In the genomic region with DNA sequence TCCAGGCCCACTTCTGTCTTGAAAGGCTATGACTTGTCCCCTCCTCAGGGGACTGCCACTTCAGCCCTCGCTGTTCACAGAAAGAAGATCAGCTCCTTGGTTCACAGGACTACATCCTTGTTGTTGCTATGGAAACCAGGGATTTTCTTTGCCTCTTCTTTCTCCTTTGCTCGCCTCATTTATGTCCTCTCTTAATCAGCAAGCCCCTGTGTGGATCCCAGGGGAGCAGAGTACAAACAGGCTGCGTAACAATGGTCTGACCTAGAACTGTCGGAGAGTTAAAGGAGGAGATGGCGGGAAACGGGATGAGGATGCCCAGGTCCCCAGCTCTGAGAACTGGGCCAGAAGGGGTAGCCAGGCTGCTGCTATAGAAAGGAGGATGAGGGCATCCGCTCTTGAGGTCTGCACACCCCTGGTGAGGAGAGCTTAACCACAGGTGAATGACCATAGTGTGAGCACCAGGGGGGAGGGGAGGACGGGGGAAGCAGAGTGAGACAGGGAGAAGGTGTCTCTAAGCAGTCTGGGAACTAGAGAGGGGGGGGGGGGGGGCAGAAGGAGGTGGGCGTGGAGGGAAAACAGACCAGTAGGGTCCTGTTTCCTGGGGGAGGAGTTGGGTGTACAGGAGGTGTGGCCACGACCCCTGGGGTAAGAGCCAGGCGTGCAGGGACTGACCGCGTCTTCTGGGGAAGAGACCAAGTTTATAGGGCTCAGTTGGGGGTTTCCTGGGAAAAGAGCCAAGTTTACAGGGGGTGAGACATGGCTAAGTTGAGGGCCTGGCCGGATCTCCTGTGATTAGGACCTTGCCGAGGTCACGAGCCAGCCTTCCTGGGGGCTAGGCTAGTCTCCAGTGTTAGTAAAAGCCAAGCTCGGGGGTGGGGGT, we compare ENCODE assay signal across 10 mouse cellular contexts. TPM values are rescaled to one million over a fixed set of nuclear protein-coding genes. Genes with fewer than 3 reads are reported as not detected.
A peak's percentile ranks its signal among the peaks of the same experiment; 100 is the strongest.
DNase-seq lines count a peak whose midpoint lies in the region; ATAC-seq and TF ChIP-seq lines count a peak whose summit lies in the region.
"Had no signal": no experiment of that assay in that cellular context is flagged by ENCODE, and none has a peak within 500 bp of the region (broad histone marks: within the 10 kb centered on the region; RNA-seq: fewer than 3 reads in every experiment).

No protein-coding gene starts in this region.

- H3K4me3 ChIP-seq in heart, embryonic 16.5 days (ENCODE audit: low read length), result 0 out of 2 replicates have a peak overlapping the region, but pooled peaks have one; percentile 1
- H3K4me3 ChIP-seq in forebrain, postnatal 0 days (ENCODE audit: low read depth, low read length), result peak overlapping the region; percentile 9; the same call in 1 of the 2 replicates
- peak overlapping the region; percentile 6; the same call in 1 of the 2 replicates for H3K4me3 ChIP-seq in midbrain, embryonic 15.5 days

- no peak for TF ChIP-seq CTCF in forebrain, postnatal 0 days (IDR thresholded peaks at IDR 0.05; ENCODE audit: low read depth)

- no peaks in the 10 kb centered on the region for H3K36me3 ChIP-seq in heart, embryonic 16.5 days (ENCODE audit: control insufficient read depth, insufficient read depth)
- no peaks in the 10 kb centered on the region for H3K36me3 ChIP-seq in forebrain, postnatal 0 days (ENCODE audit: insufficient read depth)
- H3K36me3 ChIP-seq in midbrain, embryonic 15.5 days (replicated peaks), result no peaks in the 10 kb centered on the region
- H3K36me3 ChIP-seq: G1E had no signal

- no peak overlapping the region for H3K9ac ChIP-seq in heart, embryonic 16.5 days (ENCODE audit: low read length)
- peak overlapping the region; percentile 48 for H3K9ac ChIP-seq in forebrain, postnatal 0 days
- H3K9ac ChIP-seq in midbrain, embryonic 15.5 days, result peak overlapping the region; percentile 7; the same call in 1 of the 2 replicates

- no peak for ATAC-seq in heart, embryonic 16.5 days (replicated peaks; ENCODE audit: extremely low read depth, insufficient read depth, low FRiP score)
- ATAC-seq in forebrain, postnatal 0 days, result peak; percentile 54
- peak; percentile 66 for ATAC-seq in midbrain, embryonic 15.5 days (replicated peaks)
- ATAC-seq in erythroid progenitor cell, adult 5-6 weeks (replicated peaks; ENCODE audit: low FRiP score, poor library complexity, severe bottlenecking), result no peak

- no peak for DNase-seq in heart, adult 18-20 months
- peak; percentile 51 for DNase-seq in brain, embryonic 18.5 days (ENCODE audit: low read depth, low spot score)
- DNase-seq in forebrain, postnatal 0 days, result peak; percentile 65
- DNase-seq in urinary bladder, adult 2 months (ENCODE audit: low spot score), result no peak
- DNase-seq in left cerebral cortex, adult 8-10 months (ENCODE audit: low spot score in 2 of 2), result no peak

- peaks cover 6% of the 10 kb centered on the region; the same call in 1 of the 2 replicates for H3K4me1 ChIP-seq in heart, embryonic 16.5 days (ENCODE audit: control insufficient read depth, insufficient read depth, low read length)
- peaks cover 10% of the 10 kb centered on the region for H3K4me1 ChIP-seq in forebrain, postnatal 0 days (ENCODE audit: insufficient read depth)
- H3K4me1 ChIP-seq in midbrain, embryonic 15.5 days, result peaks cover 20% of the 10 kb centered on the region

- no peak overlapping the region for H3K27ac ChIP-seq in heart, embryonic 16.5 days (ENCODE audit: low read length)
- peak overlapping the region; percentile 67 for H3K27ac ChIP-seq in forebrain, postnatal 0 days (ENCODE audit: low read depth, low read length)
- H3K27ac ChIP-seq in midbrain, embryonic 15.5 days, result peak overlapping the region; percentile 81

- 6% methylated on average over 16 of the region's 17 CpGs for whole genome bisulfite sequencing in heart, embryonic 16.5 days
- WGBS in forebrain, postnatal 0 days, result 0% methylated on average over 17 of the region's 17 CpGs
- WGBS in midbrain, embryonic 15.5 days, result 0% methylated on average over 16 of the region's 17 CpGs

- H3K4me2 ChIP-seq in heart, embryonic 16.5 days (ENCODE audit: low read depth, low read length), result peak overlapping the region; percentile 43; the same call in 1 of the 2 replicates
- H3K4me2 ChIP-seq in forebrain, postnatal 0 days (ENCODE audit: low read depth), result peak overlapping the region; percentile 41
- H3K4me2 ChIP-seq in midbrain, embryonic 15.5 days, result peak overlapping the region; percentile 37

- no peaks in the 10 kb centered on the region for H3K27me3 ChIP-seq in heart, embryonic 16.5 days (ENCODE audit: control insufficient read depth, insufficient read depth, low read length)
- H3K27me3 ChIP-seq in forebrain, postnatal 0 days (ENCODE audit: insufficient read depth, low read length), result no peaks in the 10 kb centered on the region
- no peaks in the 10 kb centered on the region for H3K27me3 ChIP-seq in midbrain, embryonic 15.5 days (replicated peaks)

- no peaks in the 10 kb centered on the region for H3K9me3 ChIP-seq in heart, embryonic 16.5 days (replicated peaks; ENCODE audit: control insufficient read depth, low read length)
- no peaks in the 10 kb centered on the region for H3K9me3 ChIP-seq in forebrain, postnatal 0 days (ENCODE audit: low read length)
- H3K9me3 ChIP-seq in midbrain, embryonic 15.5 days, result no peaks in the 10 kb centered on the region

RNA-seq across cellular contexts. Expression of gene Jph3, which starts 31.4 kb away (rescaled TPM):
- polyA plus RNA-seq in heart, embryonic 16.5 days (2015; fragmentation: Nextera tagmentation; extraction: Ambion mirVana), result 0.21 and 0.25 TPM in 2 replicates
- under 1 TPM in 1 of 2 experiments, not detected in 1; 0.12 TPM for total RNA-seq in heart, adult 18-20 months (2021)
- 64.2 and 65.8 TPM in 2 replicates for total RNA-seq in forebrain, postnatal 0 days (2014; rRNA removed)
- 123 and 127 TPM in 2 replicates for polyA plus RNA-seq in forebrain, postnatal 0 days (2015; fragmentation: Nextera tagmentation; extraction: Ambion mirVana)
- polyA plus RNA-seq in midbrain, embryonic 15.5 days (2015; fragmentation: Nextera tagmentation; extraction: Ambion mirVana), result 111 and 114 TPM in 2 replicates
- polyA plus RNA-seq in urinary bladder, adult 2 months (2012; rRNA removed), result 0.03 and 0.08 TPM in 2 replicates
- total RNA-seq in erythroid progenitor cell, adult 5-6 weeks (2015; ENCODE audit: low replicate concordance), result not detected in 2 replicates
- not detected in 2 replicates for total RNA-seq in erythroid progenitor cell, adult 5-6 weeks (2017; ENCODE audit: low replicate concordance)
- total RNA-seq in left cerebral cortex, adult 8-10 months (2022), result 100 to 1,000 TPM; 260 to 302 (median 279) TPM
- total RNA-seq: hematopoietic stem cell, adult 5-6 weeks had no signal
- polyA plus RNA-seq: G1E had no signal

RNA-seq across cellular contexts. Expression of gene Zcchc14, which starts 45.3 kb away (rescaled TPM):
- polyA plus RNA-seq in heart, embryonic 16.5 days (2015; fragmentation: Nextera tagmentation; extraction: Ambion mirVana), result 7.9 and 8.5 TPM in 2 replicates
- total RNA-seq in heart, adult 18-20 months (2021), result 10 to 100 TPM; 23.3 to 26.5 TPM
- 69.0 and 85.8 TPM in 2 replicates for total RNA-seq in forebrain, postnatal 0 days (2014; rRNA removed)
- polyA plus RNA-seq in forebrain, postnatal 0 days (2015; fragmentation: Nextera tagmentation; extraction: Ambion mirVana), result 13.9 and 17.4 TPM in 2 replicates
- polyA plus RNA-seq in midbrain, embryonic 15.5 days (2015; fragmentation: Nextera tagmentation; extraction: Ambion mirVana), result 25.4 and 28.0 TPM in 2 replicates
- 16.9 and 22.7 TPM in 2 replicates for polyA plus RNA-seq in urinary bladder, adult 2 months (2012; rRNA removed)
- not detected in 2 replicates for total RNA-seq in erythroid progenitor cell, adult 5-6 weeks (2015; ENCODE audit: low replicate concordance)
- total RNA-seq in erythroid progenitor cell, adult 5-6 weeks (2017; ENCODE audit: low replicate concordance), result not detected in 2 replicates
- 10 to 100 TPM; 68.6 to 73.0 (median 70.5) TPM for total RNA-seq in left cerebral cortex, adult 8-10 months (2022)
- polyA plus RNA-seq: G1E had no signal

Comparison
In these comparisons a context has a peak if more than half of its experiments do, and no peak if none do; other contexts are left out.
1. ATAC-seq: peak in forebrain, postnatal 0 days (single experiment) and midbrain, embryonic 15.5 days (single experiment); none in heart, embryonic 16.5 days (single experiment) and erythroid progenitor cell, adult 5-6 weeks (single experiment).
2. DNase-seq: peak in brain, embryonic 18.5 days (single experiment) and forebrain, postnatal 0 days (single experiment); none in heart, adult 18-20 months (0 of 2), urinary bladder, adult 2 months (single experiment) and left cerebral cortex, adult 8-10 months (0 of 2).
3. RNA of gene Jph3, which starts 31.4 kb away (total RNA-seq): 260 to 302 TPM in left cerebral cortex, adult 8-10 months and 64.2 to 65.8 TPM in forebrain, postnatal 0 days; 0.12 TPM in heart, adult 18-20 months and not detected in erythroid progenitor cell, adult 5-6 weeks; every median in the first group is over 10 times any median in the second.
4. RNA of gene Zcchc14, which starts 45.3 kb away (total RNA-seq): 69.0 to 85.8 TPM in forebrain, postnatal 0 days, 68.6 to 73.0 TPM in left cerebral cortex, adult 8-10 months and 23.3 to 26.5 TPM in heart, adult 18-20 months; not detected in erythroid progenitor cell, adult 5-6 weeks; every median in the first group is over 10 times any median in the second.
5. Peak in every context shown above with its lines, with median percentiles within 50 percentile points of each other: H3K4me2 ChIP-seq and H3K4me3 ChIP-seq.